Mouse (Mus musculus) kidney, postnatal 0 days (tissue): ENCODE measurements around the gene Rnf39. TPM values are rescaled to one million over a fixed set of nuclear protein-coding genes. Genes with fewer than 3 reads are reported as not detected.

ENCODE experiments used
- ATAC-seq: fragments of 200-750 bp; cut with Nextera tagmentation; replicated peaks from 2 replicates; pipeline ENCODE4 v1.8.0; 2017; ENCODE audit warnings: low read depth, moderate number of reproducible peaks, moderate TSS enrichment, moderate library complexity; ENCODE audit not compliant: low FRiP score
- DNase-seq: peaks from one replicate; pipeline ENCODE4 v3.0.0-alpha.2; 2016; ENCODE audit warnings: low spot score
- H3K27ac ChIP-seq: fragments of 300-500 bp; sonication (generic); 2 replicates; pipeline ENCODE4 v1.5.1; 2014; ENCODE audit warnings: mild to moderate bottlenecking
- H3K27me3 ChIP-seq: fragments of 300-500 bp; sonication (generic); 2 replicates; pipeline ENCODE4 v1.6.1; 2014; ENCODE audit warnings: low read length, mixed read lengths; ENCODE audit not compliant: insufficient read depth
- H3K36me3 ChIP-seq: fragments of 300-500 bp; sonication (generic); 2 replicates; pipeline ENCODE4 v1.6.1; 2014; ENCODE audit warnings: low read length, mixed read lengths; ENCODE audit not compliant: insufficient read depth
- H3K4me1 ChIP-seq: fragments of 300-500 bp; sonication (generic); replicated peaks from 2 replicates; pipeline ENCODE4 v1.6.1; 2014; ENCODE audit warnings: antibody characterized with exemption, low read length, mixed read lengths; ENCODE audit not compliant: insufficient read depth
- H3K4me2 ChIP-seq: fragments of 300-500 bp; sonication (generic); 2 replicates; pipeline ENCODE4 v1.6.1; 2014; ENCODE audit warnings: mild to moderate bottlenecking, low read length, moderate library complexity, mixed read lengths
- H3K4me3 ChIP-seq: fragments of 300-500 bp; sonication (generic); replicated peaks from 2 replicates; pipeline ENCODE4 v1.5.1; 2014; ENCODE audit warnings: low read depth, low read length
- H3K9ac ChIP-seq: fragments of 300-500 bp; sonication (generic); 2 replicates; pipeline ENCODE4 v1.6.1; 2014; ENCODE audit warnings: low read depth, low read length
- H3K9me3 ChIP-seq: fragments of 300-500 bp; sonication (generic); replicated peaks from 2 replicates; pipeline ENCODE4 v1.6.1; 2016; ENCODE audit warnings: low read length, inconsistent platforms, mixed read lengths
- CTCF ChIP-seq: IDR thresholded peaks from 2 replicates; pipeline ENCODE4 v1.5.1; 2016; ENCODE audit warnings: antibody characterized with exemption, low read depth, mild to moderate bottlenecking, moderate library complexity
- WGBS: fragments of 180-500 bp; shearing (Covaris S2); extraction: QIAGEN DNeasy Blood & Tissue Kit; methylation state at CpG from one replicate; pipeline ENCODE4 v1.1.7; 2014; 5-methylcytosine and 5-hydroxymethylcytosine counted together
- polyA plus RNA-seq: library from polyadenylated mRNA; unstranded; fragments of >200 nt; fragmentation: Nextera tagmentation; extraction: Ambion mirVana; gene quantifications from 2 replicates; pipeline ENCODE4 v1.2.1, GENCODE M21; 2015

Rnf39 gene
- polyA plus RNA-seq, 1 experiment from 2014 or later = 0.46 TPM

GRCm38 (mm10) chr17:36944121-36944775, 1.5 kb downstream of the Rnf39 start:
- no peak overlapping the region for H3K4me2 ChIP-seq
- H3K4me1 ChIP-seq = peaks cover 8% of the 10 kb centered on the region
- WGBS = 19% methylated on average over 9 of the region's 9 CpGs
- no peak overlapping the region for H3K4me3 ChIP-seq
- no peaks in the 10 kb centered on the region for H3K9me3 ChIP-seq
- TF ChIP-seq CTCF = peak; percentile 31; the same call in 1 of the 2 replicates
- DNase-seq = peak; percentile 14
- no peak overlapping the region for H3K9ac ChIP-seq
- H3K27me3 ChIP-seq = peaks cover 33% of the 10 kb centered on the region
- no peak for ATAC-seq
- no peak overlapping the region for H3K27ac ChIP-seq
- 0 out of 2 replicates have a peak, but pooled peaks cover 2% of the 10 kb centered on the region for H3K36me3 ChIP-seq

GRCm38 (mm10) chr17:36947051-36947819, 4.5 kb downstream of the Rnf39 start:
- peak overlapping the region; percentile 43 for H3K4me3 ChIP-seq
- H3K4me2 ChIP-seq = peak overlapping the region; percentile 92
- peaks cover 8% of the 10 kb centered on the region for H3K4me1 ChIP-seq
- WGBS = 2% methylated on average over 58 of the region's 62 CpGs
- 0 out of 2 replicates have a peak, but pooled peaks cover 2% of the 10 kb centered on the region for H3K36me3 ChIP-seq
- H3K27ac ChIP-seq = no peak overlapping the region
- H3K27me3 ChIP-seq = peaks cover 32% of the 10 kb centered on the region
- ATAC-seq (no peak; the same call in 1 of the 2 replicates), DNase-seq (peak; percentile 48)
- H3K9ac ChIP-seq = peak overlapping the region; percentile 62
- TF ChIP-seq CTCF = peak; percentile 35
- H3K9me3 ChIP-seq = no peaks in the 10 kb centered on the region

GRCm38 (mm10) chr17:36948286-36948685, 5.6 kb downstream of the Rnf39 start:
- H3K4me1 ChIP-seq = peaks cover 4% of the 10 kb centered on the region
- no peak overlapping the region for H3K27ac ChIP-seq
- no peak overlapping the region for H3K4me3 ChIP-seq
- WGBS = 97% methylated on average over 1 of the region's 1 CpGs
- TF ChIP-seq CTCF = no peak
- H3K4me2 ChIP-seq = no peak overlapping the region
- H3K27me3 ChIP-seq = peaks cover 21% of the 10 kb centered on the region
- no peak for ATAC-seq
- no peak for DNase-seq
- H3K36me3 ChIP-seq = 0 out of 2 replicates have a peak, but pooled peaks cover 2% of the 10 kb centered on the region
- no peak overlapping the region for H3K9ac ChIP-seq
- H3K9me3 ChIP-seq = no peaks in the 10 kb centered on the region

GRCm38 (mm10) chr17:36949265-36949664, 6.5 kb downstream of the Rnf39 start:
- H3K4me3 ChIP-seq = no peak overlapping the region
- ATAC-seq (no peak), DNase-seq (no peak)
- H3K9me3 ChIP-seq = no peaks in the 10 kb centered on the region
- H3K4me2 ChIP-seq = no peak overlapping the region
- peaks cover 13% of the 10 kb centered on the region for H3K27me3 ChIP-seq
- peaks cover 4% of the 10 kb centered on the region; the same call in 1 of the 2 replicates for H3K4me1 ChIP-seq
- no peak overlapping the region for H3K27ac ChIP-seq
- TF ChIP-seq CTCF = no peak
- H3K9ac ChIP-seq = no peak overlapping the region
- 0 out of 2 replicates have a peak, but pooled peaks cover 2% of the 10 kb centered on the region for H3K36me3 ChIP-seq
- WGBS = 91% methylated on average over 8 of the region's 8 CpGs

GRCm38 (mm10) chr17:36950981-36951947, 8.5 kb downstream of the Rnf39 start, which contains the start of gene Ppp1r11:
TSS of gene Ppp1r11 (minus strand) at chr17:36951741.
- H3K4me3 ChIP-seq = peak within 1 kb of the TSS; percentile 70
- peaks cover 1% of the 10 kb centered on the region; the same call in 1 of the 2 replicates for H3K27me3 ChIP-seq
- no peaks in the 10 kb centered on the region for H3K9me3 ChIP-seq
- H3K4me2 ChIP-seq = peak within 1 kb of the TSS; percentile 69
- peak; percentile 98 for DNase-seq
- H3K4me1 ChIP-seq = peaks cover 4% of the 10 kb centered on the region; the same call in 1 of the 2 replicates
- H3K27ac ChIP-seq = peak within 1 kb of the TSS; percentile 58; the same call in 1 of the 2 replicates
- WGBS = 2% methylated on average over 36 of the region's 36 CpGs
- TF ChIP-seq CTCF = 0 out of 2 replicates have a peak, but pooled peaks have one; percentile 1
- ATAC-seq = peak; percentile 98
- peak within 1 kb of the TSS; percentile 70 for H3K9ac ChIP-seq
- H3K36me3 ChIP-seq = 0 out of 2 replicates have a peak, but pooled peaks cover 5% of the 10 kb centered on the region
